Comparison of ENCODE assay signal across 18 mouse cellular contexts in the genomic region with DNA sequence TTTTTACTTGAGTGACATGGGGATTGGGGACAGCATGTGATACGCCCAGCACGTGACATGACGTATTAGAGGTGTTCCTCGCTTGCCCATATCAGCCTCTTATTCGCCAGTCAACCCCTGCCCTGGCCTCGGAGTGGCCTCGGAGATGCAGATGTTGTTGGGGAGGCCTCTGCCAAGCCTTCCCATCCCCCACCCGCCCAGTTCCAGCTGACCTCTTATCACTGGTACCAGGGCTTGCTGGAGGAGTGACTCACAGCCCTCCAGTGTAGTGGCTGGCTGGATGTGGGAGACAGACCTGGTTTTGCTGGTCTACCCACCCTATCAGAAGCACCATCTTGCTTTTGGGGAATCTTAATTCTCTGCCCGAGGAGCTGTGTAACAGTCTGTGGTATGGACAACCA. TPM values are rescaled to one million over a fixed set of nuclear protein-coding genes. Genes with fewer than 3 reads are reported as not detected.
DNase-seq lines count a peak whose midpoint lies in the region; ATAC-seq and TF ChIP-seq lines count a peak whose summit lies in the region.
"Had no signal": no experiment of that assay in that cellular context is flagged by ENCODE, and none has a peak within 500 bp of the region (broad histone marks: within the 10 kb centered on the region; RNA-seq: fewer than 3 reads in every experiment).

No protein-coding gene starts in this region.

- H3K27me3 ChIP-seq in heart, embryonic 12.5 days (replicated peaks) = peaks cover 11% of the 10 kb centered on the region
- H3K27me3 ChIP-seq in E14TG2a.4 (ENCODE audit: insufficient read depth, low read length) = no peaks in the 10 kb centered on the region
- H3K27me3 ChIP-seq in liver, postnatal 0 days (ENCODE audit: insufficient read depth, low read length) = no peaks in the 10 kb centered on the region
- H3K27me3 ChIP-seq in hindbrain, postnatal 0 days (ENCODE audit: insufficient read depth, low read length) = no peaks in the 10 kb centered on the region
- H3K27me3 ChIP-seq: forebrain, embryonic 13.5 days; hindbrain, embryonic 12.5 days; limb, embryonic 12.5 days; neural tube, embryonic 12.5 days had no signal

- 55% methylated on average over 9 of the region's 9 CpGs for WGBS in heart, embryonic 12.5 days
- 39% methylated on average over 9 of the region's 9 CpGs for WGBS in liver, postnatal 0 days (ENCODE audit: insufficient replicate concordance)
- WGBS in hindbrain, postnatal 0 days = 92% methylated on average over 9 of the region's 9 CpGs

- H3K9me3 ChIP-seq in heart, embryonic 12.5 days (replicated peaks) = no peaks in the 10 kb centered on the region
- no peaks in the 10 kb centered on the region for H3K9me3 ChIP-seq in E14TG2a.4 (ENCODE audit: low read length)
- no peaks in the 10 kb centered on the region for H3K9me3 ChIP-seq in liver, postnatal 0 days (ENCODE audit: low read length)
- no peaks in the 10 kb centered on the region for H3K9me3 ChIP-seq in hindbrain, postnatal 0 days (ENCODE audit: low read length)
- H3K9me3 ChIP-seq: forebrain, embryonic 13.5 days; hindbrain, embryonic 12.5 days; limb, embryonic 12.5 days; midbrain, embryonic 10.5 days; neural tube, embryonic 12.5 days had no signal

- H3K9ac ChIP-seq in heart, embryonic 12.5 days = no peak overlapping the region
- H3K9ac ChIP-seq in liver, postnatal 0 days (replicated peaks) = no peak overlapping the region; the same call in 1 of the 2 replicates
- no peak overlapping the region for H3K9ac ChIP-seq in hindbrain, postnatal 0 days (replicated peaks; ENCODE audit: low read length)
- H3K9ac ChIP-seq: forebrain, embryonic 13.5 days; hindbrain, embryonic 12.5 days; limb, embryonic 12.5 days; neural tube, embryonic 12.5 days had no signal

- no peaks in the 10 kb centered on the region for H3K36me3 ChIP-seq in heart, embryonic 12.5 days
- peaks cover 91% of the 10 kb centered on the region for H3K36me3 ChIP-seq in E14TG2a.4 (ENCODE audit: insufficient read depth, low read length)
- H3K36me3 ChIP-seq in liver, postnatal 0 days (replicated peaks; ENCODE audit: insufficient read depth, low read length) = peaks cover 20% of the 10 kb centered on the region
- no peaks in the 10 kb centered on the region for H3K36me3 ChIP-seq in hindbrain, postnatal 0 days (ENCODE audit: insufficient read depth, low read length)
- H3K36me3 ChIP-seq: hindbrain, embryonic 12.5 days; limb, embryonic 12.5 days; midbrain, embryonic 10.5 days; neural tube, embryonic 12.5 days had no signal

- DNase-seq in heart, adult 8-10 months (ENCODE audit: low spot score) = no peak
- peak; percentile 73 for DNase-seq in c-Kit-positive CD71-positive TER-119-positive erythroid progenitor cells, embryonic 14.5 days (ENCODE audit: low spot score)
- DNase-seq in liver, postnatal 0 days = peak; percentile 87
- no peak for DNase-seq in hindbrain, postnatal 0 days (ENCODE audit: low spot score)
- no peak for DNase-seq in adrenal gland, adult 2 months
- DNase-seq in urinary bladder, adult 18-20 months (ENCODE audit: low spot score in 2 of 2) = no peak
- DNase-seq: adrenal gland, postnatal 25 days; cerebellum, adult 9-11 months; gastrocnemius, postnatal 14 days; retina, postnatal 1 day; thymus, postnatal 14 days had no signal

- H3K27ac ChIP-seq in heart, embryonic 12.5 days (ENCODE audit: poor library complexity, severe bottlenecking) = no peak overlapping the region; the same call in 1 of the 2 replicates
- H3K27ac ChIP-seq in liver, postnatal 0 days (ENCODE audit: low read depth) = peak overlapping the region; percentile 90
- H3K27ac ChIP-seq in hindbrain, postnatal 0 days = no peak overlapping the region
- H3K27ac ChIP-seq: forebrain, embryonic 13.5 days; hindbrain, embryonic 12.5 days; limb, embryonic 12.5 days; midbrain, embryonic 10.5 days; neural tube, embryonic 12.5 days had no signal

- TF ChIP-seq CTCF in E14TG2a.4 (conservative IDR thresholded peaks at IDR 0.05; ENCODE audit: low read length) = no peak
- no peak for TF ChIP-seq CTCF in liver, postnatal 0 days (IDR thresholded peaks at IDR 0.05; ENCODE audit: low read depth)
- TF ChIP-seq CTCF in hindbrain, postnatal 0 days (IDR thresholded peaks at IDR 0.05; ENCODE audit: low read depth) = no peak

- TF ChIP-seq EP300 in liver, postnatal 0 days (IDR thresholded peaks at IDR 0.05; ENCODE audit: low read depth) = peak; percentile 91

- H3K4me2 ChIP-seq in heart, embryonic 12.5 days = no peak overlapping the region
- H3K4me2 ChIP-seq in liver, postnatal 0 days (ENCODE audit: low read depth, low read length) = peak overlapping the region; percentile 55
- H3K4me2 ChIP-seq in hindbrain, postnatal 0 days (ENCODE audit: low read depth, low read length) = no peak overlapping the region
- H3K4me2 ChIP-seq: forebrain, embryonic 13.5 days; hindbrain, embryonic 12.5 days; limb, embryonic 12.5 days; neural tube, embryonic 12.5 days had no signal

- peak; percentile 61 for ATAC-seq in heart, embryonic 12.5 days (ENCODE audit: insufficient number of reproducible peaks, low FRiP score)
- peak; percentile 95 for ATAC-seq in liver, postnatal 0 days
- ATAC-seq in hindbrain, postnatal 0 days = no peak
- ATAC-seq: forebrain, embryonic 13.5 days had no signal

- H3K4me3 ChIP-seq in heart, embryonic 12.5 days = no peak overlapping the region
- H3K4me3 ChIP-seq in E14TG2a.4 (replicated peaks; ENCODE audit: low read length) = peak overlapping the region; percentile 26; the same call in 1 of the 2 replicates
- no peak overlapping the region for H3K4me3 ChIP-seq in liver, postnatal 0 days (ENCODE audit: low read depth, low read length)
- no peak overlapping the region for H3K4me3 ChIP-seq in hindbrain, postnatal 0 days (ENCODE audit: low read length)
- H3K4me3 ChIP-seq: forebrain, embryonic 13.5 days; hindbrain, embryonic 12.5 days; limb, embryonic 12.5 days; midbrain, embryonic 10.5 days; neural tube, embryonic 12.5 days had no signal

- peaks cover 67% of the 10 kb centered on the region for H3K4me1 ChIP-seq in heart, embryonic 12.5 days (replicated peaks)
- peaks cover 100% of the 10 kb centered on the region for H3K4me1 ChIP-seq in E14TG2a.4 (replicated peaks; ENCODE audit: low read depth, low read length)
- H3K4me1 ChIP-seq in liver, postnatal 0 days (ENCODE audit: insufficient read depth) = peaks cover 51% of the 10 kb centered on the region
- peaks cover 16% of the 10 kb centered on the region for H3K4me1 ChIP-seq in hindbrain, postnatal 0 days (ENCODE audit: insufficient read depth, low read length)

RNA-seq across cellular contexts. Expression of gene Cd9, which starts 21.3 kb away (rescaled TPM):
- polyA plus RNA-seq in heart, embryonic 12.5 days (2016; fragmentation: Nextera tagmentation; extraction: Ambion mirVana) = 73.5 and 73.6 TPM in 2 replicates
- total RNA-seq in heart, adult 8-10 months (2022) = 10 to 100 TPM; 39.4 to 57.8 (median 46.4) TPM
- polyA plus RNA-seq in liver, postnatal 0 days (2015; fragmentation: Nextera tagmentation; extraction: Ambion mirVana) = 243 and 249 TPM in 2 replicates
- 62.5 and 80.5 TPM in 2 replicates for total RNA-seq in hindbrain, postnatal 0 days (2014; rRNA removed)
- 158 and 183 TPM in 2 replicates for polyA plus RNA-seq in hindbrain, postnatal 0 days (2015; fragmentation: Nextera tagmentation; extraction: Ambion mirVana)
- total RNA-seq in adrenal gland, adult 2 months (2021) = 100 to 1,000 TPM in 1 of 2 experiments, 10 to 100 TPM in 1; 80.1 to 178 TPM
- 57.1 and 58.9 TPM in 2 replicates for polyA plus RNA-seq in adrenal gland, adult 2 months (2012; rRNA removed)

Comparison
In these comparisons a context has a peak if more than half of its experiments do, and no peak if none do; other contexts are left out.
1. DNase-seq: peak in c-Kit-positive CD71-positive TER-119-positive erythroid progenitor cells, embryonic 14.5 days (single experiment) and liver, postnatal 0 days (single experiment); none in heart, adult 8-10 months (single experiment), hindbrain, postnatal 0 days (single experiment), adrenal gland, adult 2 months (single experiment) and urinary bladder, adult 18-20 months (0 of 2).